Mouse (Mus musculus) bone marrow, adult 2 months (tissue): ENCODE measurements around the gene Lrrc8e.

Experiments
- CTCF ChIP-seq: fragments of 200-500 bp; IDR thresholded peaks from 2 replicates; pipeline ENCODE4 v1.5.1; 2011; ENCODE audit warnings: low read length, control low read depth; ENCODE audit not compliant: control insufficient read depth, insufficient read depth
- POLR2A ChIP-seq: fragments of 200-500 bp; IDR thresholded peaks from 2 replicates; pipeline ENCODE4 v1.6.1; 2011; ENCODE audit warnings: low read depth, mild to moderate bottlenecking, control low read depth, low read length, borderline replicate concordance; ENCODE audit not compliant: control insufficient read depth

DNA sequence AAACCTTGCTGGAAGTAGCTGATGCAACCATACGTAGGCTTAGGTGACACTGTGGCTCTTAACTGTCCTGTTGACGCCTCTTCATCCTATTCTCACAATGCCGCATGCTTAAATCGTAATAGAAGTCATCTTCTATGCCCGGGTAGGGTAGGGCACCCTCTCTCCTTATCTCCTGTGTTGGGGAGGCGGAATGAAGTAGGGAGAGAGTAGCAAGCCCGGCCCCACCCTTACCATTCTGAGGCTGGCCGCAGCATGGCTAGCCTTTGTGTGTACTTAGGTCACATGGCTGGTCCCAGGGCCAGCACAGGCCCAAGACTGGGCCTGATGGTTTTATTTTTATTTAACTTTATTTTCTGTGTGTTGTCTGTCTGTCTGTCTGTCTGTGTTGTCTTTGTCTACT is 20.6 kb downstream of the Lrrc8e start:
- TF ChIP-seq POLR2A (no peak), CTCF (no peak)
